Mouse (Mus musculus) testis, adult 2 months (tissue): Measurements from ENCODE around the gene Pml.

Source experiments
- CTCF ChIP-seq: fragments of 200-500 bp; IDR thresholded peaks from 2 replicates; pipeline ENCODE4 v1.5.1; 2012; ENCODE audit warnings: low read depth, mild to moderate bottlenecking, inconsistent platforms, low read length, moderate library complexity; ENCODE audit not compliant: control insufficient read depth, insufficient read depth, insufficient replicate concordance
- POLR2A ChIP-seq: fragments of 200-500 bp; IDR thresholded peaks from 2 replicates; pipeline ENCODE4 v1.6.1; 2012; ENCODE audit warnings: low read depth, mild to moderate bottlenecking, inconsistent platforms, low read length, moderate library complexity; ENCODE audit not compliant: control insufficient read depth

- peak; percentile 59 for TF ChIP-seq CTCF
- TF ChIP-seq POLR2A, result no peak
These were observed 23.4 kb downstream of the Pml start for GRCm38 (mm10) chr9:58225915-58226913.
